Mouse (Mus musculus) hematopoietic stem cell, adult 5-6 weeks (primary cell): ENCODE data around the gene A830031A19Rik. TPM values are rescaled to one million over a fixed set of nuclear protein-coding genes. Genes with fewer than 3 reads are reported as not detected.
A peak's percentile ranks its signal among the peaks of the same experiment; 100 is the strongest.

ENCODE experiments used
- ATAC-seq, 2 experiments: fragments of 125-278 bp in 1 of 2; replicated peaks in 1 of 2; 2 replicates each; pipeline ENCODE4 v1.8.0; 2016 to 2017; ENCODE audit warnings: inconsistent platforms in 2 of 2, mild to moderate bottlenecking in 2 of 2, moderate number of reproducible peaks in 2 of 2, low read depth in 1 of 2, moderate TSS enrichment in 1 of 2; ENCODE audit not compliant: low FRiP score in 2 of 2, poor library complexity in 2 of 2, severe bottlenecking in 2 of 2, insufficient read depth in 1 of 2, low TSS enrichment in 1 of 2
- total RNA-seq: library from RNA; stranded (forward); fragments of 172-1452, 232-1000 nt; gene quantifications from 2 replicates; pipeline ENCODE4 v1.2.3, GENCODE M21; 2017

A830031A19Rik gene
- total RNA-seq, 1 experiment from 2014 or later, result not detected

GRCm38 (mm10) chr11:24060428-24060827 is 14.4 kb downstream of the A830031A19Rik start:
- no peak for ATAC-seq

GRCm38 (mm10) chr11:24059137-24059536 is 15.7 kb downstream of the A830031A19Rik start:
- no peak for ATAC-seq

- no peak for ATAC-seq
Observed at GRCm38 (mm10) chr11:24052882-24053281, 22.0 kb downstream of the A830031A19Rik start.

GRCm38 (mm10) chr11:24050032-24050757 is 24.7 kb downstream of the A830031A19Rik start:
- no peak for ATAC-seq

- peak; percentile 94 to 95 for ATAC-seq
Observed at GRCm38 (mm10) chr11:24049226-24050031, 25.4 kb downstream of the A830031A19Rik start.

GRCm38 (mm10) chr11:24044025-24044424 is 30.8 kb downstream of the A830031A19Rik start:
- no peak for ATAC-seq

GRCm38 (mm10) chr11:24020760-24021159 is 54.1 kb downstream of the A830031A19Rik start:
- no peak for ATAC-seq

GRCm38 (mm10) chr11:24018783-24019182 is 56.1 kb downstream of the A830031A19Rik start:
- no peak for ATAC-seq

- no peak for ATAC-seq
Observed at GRCm38 (mm10) chr11:24016647-24017179, 58.1 kb downstream of the A830031A19Rik start.

- ATAC-seq, result no peak
Observed at GRCm38 (mm10) chr11:24016049-24016448, 58.8 kb downstream of the A830031A19Rik start.

- ATAC-seq, result no peak
Observed at GRCm38 (mm10) chr11:24014642-24015041, 60.2 kb downstream of the A830031A19Rik start.

GRCm38 (mm10) chr11:24012301-24012700 is 62.6 kb downstream of the A830031A19Rik start:
- no peak for ATAC-seq

- ATAC-seq, result no peak
Observed at GRCm38 (mm10) chr11:24008976-24009375, 65.9 kb downstream of the A830031A19Rik start.

- peak in 1 of 2 experiments; percentile 42; a peak in 3 of 4 replicates for ATAC-seq
Observed at GRCm38 (mm10) chr11:24008244-24008643, 66.6 kb downstream of the A830031A19Rik start.

- no peak for ATAC-seq
Observed at GRCm38 (mm10) chr11:24005445-24006156, 69.3 kb downstream of the A830031A19Rik start.

- no peak for ATAC-seq
Observed at GRCm38 (mm10) chr11:24000675-24001074, 74.2 kb downstream of the A830031A19Rik start.
